Mouse (Mus musculus): ENCODE data around the gene Gm49321.

Gm49321 gene

DNA sequence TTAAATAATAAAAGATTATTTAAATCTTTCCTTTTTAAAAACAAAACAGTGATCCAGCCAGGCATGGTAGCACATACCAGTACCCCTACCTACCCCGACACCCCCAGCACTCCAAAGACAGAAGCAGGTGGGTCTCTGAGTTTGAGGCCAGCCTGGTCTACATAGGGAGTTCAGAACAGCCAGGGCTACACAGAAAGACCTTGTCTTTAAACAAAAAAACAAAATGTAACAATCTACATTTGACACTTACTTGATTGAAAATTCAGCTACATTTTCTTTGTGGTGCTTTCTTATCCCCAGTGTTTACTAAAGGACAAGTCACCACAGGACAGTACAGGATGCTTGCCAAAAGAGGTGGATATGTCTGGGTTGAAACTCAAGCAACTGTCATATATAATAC is at the start of gene Gm49321:
Gene Gm49321, plus strand, starts transcription at position 301 of the 400 bp plus-strand sequence.
- no peak for DNase-seq (ENCODE audit: low spot score)

DNA sequence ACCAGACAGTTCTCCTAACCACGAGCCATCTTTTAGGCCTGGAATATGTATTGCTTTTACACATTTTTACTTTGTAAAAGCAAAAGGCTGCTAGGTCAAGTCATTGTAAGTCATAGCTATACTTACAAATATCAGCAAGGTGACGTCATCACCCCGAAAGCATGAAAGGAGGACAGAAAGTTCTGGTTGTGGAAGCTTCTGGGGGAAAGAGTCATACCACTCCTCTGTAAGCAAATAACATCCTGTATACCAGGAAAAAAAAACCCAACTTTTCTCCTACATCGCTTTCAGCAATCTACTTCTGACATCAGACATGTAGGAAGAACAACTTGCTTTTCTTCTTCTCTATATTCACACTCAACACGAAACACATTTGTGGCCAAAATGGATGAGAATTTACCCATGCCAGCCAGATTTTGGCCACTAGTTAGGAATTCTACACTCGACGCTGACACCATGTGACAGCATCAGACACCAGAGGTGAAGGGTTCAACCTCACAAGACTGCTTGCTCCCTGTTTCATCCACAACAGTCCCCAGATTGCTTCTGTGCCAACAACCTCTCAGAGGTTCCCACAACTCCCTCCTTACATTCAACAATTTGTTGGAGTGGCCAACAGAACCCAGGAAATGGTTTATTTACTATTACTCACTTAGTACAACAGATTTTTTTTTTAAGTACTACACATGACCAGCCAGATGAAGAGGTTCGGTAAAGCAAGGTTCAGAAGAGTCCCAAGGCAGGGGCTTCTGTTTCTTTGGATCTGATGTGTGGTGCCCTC is 49.3 kb upstream of the Gm49321 start:
- no peak for DNase-seq (ENCODE audit: low spot score)

DNA sequence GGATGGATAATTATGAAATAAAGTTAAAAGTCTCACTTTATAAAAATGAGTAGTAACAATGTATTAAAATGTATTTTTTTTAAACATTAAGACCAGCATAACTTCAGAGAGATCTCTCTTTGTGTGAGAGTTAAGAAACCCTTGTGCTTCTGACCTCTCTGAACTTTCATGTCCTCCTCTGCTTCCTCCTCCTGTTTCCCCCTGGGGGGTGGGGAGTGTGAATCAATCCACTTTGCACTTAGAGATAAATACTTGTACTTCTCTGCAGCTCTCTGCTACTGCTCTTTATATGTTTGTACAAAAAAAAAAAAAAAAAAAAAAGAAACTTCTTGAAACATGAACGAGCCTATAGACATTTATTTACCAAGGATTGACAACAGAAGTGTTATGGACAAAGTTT is 47.9 kb upstream of the Gm49321 start:
- DNase-seq (ENCODE audit: low spot score), result no peak

DNA sequence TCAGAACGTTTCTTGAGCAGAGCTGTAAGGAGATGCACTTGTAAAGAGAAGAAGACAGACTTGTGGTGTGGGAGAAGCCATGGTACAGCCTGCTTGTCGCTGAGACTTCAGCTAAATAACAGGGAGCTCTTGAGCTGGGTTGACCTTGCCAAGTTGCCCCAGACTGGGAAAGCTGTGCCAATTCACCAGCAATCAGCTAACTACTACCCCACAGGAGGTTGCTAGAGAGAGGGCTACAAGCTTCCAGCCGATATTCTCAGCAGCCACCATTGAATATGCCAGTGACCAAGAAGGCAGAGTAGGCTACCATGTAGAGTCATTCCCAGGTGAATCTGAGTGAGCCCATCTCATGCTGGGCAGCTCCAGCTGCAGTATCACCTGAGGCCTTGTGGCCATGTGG is 47.4 kb upstream of the Gm49321 start:
- DNase-seq (ENCODE audit: low spot score), result no peak

DNA sequence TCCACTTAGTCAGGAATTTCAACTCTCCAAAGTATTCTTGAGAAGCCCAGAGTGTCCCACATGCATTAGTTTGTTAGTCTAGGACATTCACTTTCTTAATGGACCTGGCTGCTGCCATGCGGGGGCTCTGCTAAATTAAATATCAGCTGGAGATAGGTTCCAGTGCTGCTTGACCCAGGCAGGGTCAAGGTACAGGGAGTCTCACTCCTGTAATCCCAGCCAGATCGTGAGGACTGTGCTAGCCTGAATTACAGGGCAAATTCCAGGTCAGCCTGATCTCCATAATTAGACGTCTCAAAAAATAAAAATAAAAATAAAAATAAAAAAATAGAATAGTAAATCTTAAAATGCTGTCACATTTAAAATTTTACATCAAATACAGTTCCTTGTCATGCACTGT is 44.8 kb upstream of the Gm49321 start:
- no peak for DNase-seq (ENCODE audit: low spot score)

DNA sequence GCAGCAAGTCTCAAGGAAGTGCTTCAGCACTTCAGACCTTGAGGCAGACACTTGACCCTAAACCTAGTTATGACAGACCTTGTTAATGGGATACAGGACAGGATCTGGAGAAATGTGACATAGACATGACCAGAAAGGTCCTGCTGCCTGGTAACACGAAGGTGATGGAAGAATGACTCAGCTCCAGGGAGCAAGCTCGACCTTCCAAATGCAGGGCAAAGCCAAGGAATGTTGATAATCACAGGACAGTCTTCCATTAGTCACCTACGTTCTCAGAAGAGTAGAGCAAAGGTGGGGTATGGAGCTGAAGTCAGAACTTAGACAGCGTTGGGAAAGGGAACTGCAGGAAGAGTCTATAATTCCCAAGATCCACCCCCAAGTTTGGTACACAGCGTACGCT is 42.6 kb upstream of the Gm49321 start:
- DNase-seq (ENCODE audit: low spot score), result no peak

DNA sequence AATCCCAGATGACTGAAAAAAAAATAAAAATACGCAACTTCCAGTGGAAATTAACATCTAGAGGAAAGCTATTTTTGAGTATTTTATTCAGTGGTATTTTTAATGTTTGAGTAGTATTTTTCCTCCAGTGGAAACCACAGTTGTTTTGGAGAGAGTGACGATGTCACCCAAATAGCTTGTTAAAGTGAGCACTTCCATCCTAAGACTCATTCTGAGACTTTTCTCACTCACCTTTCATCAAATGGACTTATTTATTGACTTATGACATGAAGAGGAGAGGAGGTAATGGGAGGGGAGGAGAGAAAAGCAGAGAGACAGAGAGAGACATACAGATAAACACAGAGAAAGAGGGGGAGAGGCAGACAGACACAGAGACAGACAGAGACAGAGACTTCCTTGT is 41.8 kb upstream of the Gm49321 start:
- DNase-seq (ENCODE audit: low spot score), result no peak

DNA sequence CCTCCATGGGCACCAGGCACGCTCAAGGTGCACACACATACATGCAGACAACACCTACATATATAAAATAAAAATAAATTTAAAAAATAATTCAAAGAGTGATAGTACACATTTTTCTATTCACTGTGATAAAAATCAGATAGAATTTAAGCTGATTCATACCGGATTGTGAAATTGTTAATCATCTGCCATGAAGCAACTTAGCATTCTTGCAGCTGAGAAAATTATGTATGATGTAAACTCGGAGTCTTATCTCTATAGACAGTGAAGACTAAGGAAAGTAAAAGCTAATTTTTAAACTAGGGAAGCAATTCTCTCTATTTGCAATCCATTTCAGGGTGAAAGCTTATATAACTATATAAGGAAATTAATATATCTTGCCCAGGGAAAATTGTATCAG is 41.0 kb upstream of the Gm49321 start:
- no peak for DNase-seq (ENCODE audit: low spot score)

DNA sequence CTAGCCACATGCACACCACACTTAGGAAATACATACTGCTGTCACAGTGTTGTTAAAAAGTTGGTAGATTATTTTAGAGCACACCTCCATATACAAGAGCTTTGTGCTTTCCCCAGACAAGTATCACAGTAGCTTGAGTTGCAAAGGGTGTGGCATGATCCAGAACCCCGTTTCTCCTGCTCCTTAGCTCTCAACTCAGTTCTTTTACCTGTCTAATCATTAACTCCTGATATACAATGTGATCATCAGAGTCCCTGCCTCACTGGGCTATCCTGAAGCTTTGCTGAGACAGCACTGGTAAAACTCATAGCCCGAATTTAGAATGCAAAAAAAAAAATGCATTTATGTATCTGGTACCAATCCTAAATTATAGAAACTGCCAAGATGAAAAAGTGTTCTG is 39.2 kb upstream of the Gm49321 start:
- DNase-seq (ENCODE audit: low spot score), result no peak

DNA sequence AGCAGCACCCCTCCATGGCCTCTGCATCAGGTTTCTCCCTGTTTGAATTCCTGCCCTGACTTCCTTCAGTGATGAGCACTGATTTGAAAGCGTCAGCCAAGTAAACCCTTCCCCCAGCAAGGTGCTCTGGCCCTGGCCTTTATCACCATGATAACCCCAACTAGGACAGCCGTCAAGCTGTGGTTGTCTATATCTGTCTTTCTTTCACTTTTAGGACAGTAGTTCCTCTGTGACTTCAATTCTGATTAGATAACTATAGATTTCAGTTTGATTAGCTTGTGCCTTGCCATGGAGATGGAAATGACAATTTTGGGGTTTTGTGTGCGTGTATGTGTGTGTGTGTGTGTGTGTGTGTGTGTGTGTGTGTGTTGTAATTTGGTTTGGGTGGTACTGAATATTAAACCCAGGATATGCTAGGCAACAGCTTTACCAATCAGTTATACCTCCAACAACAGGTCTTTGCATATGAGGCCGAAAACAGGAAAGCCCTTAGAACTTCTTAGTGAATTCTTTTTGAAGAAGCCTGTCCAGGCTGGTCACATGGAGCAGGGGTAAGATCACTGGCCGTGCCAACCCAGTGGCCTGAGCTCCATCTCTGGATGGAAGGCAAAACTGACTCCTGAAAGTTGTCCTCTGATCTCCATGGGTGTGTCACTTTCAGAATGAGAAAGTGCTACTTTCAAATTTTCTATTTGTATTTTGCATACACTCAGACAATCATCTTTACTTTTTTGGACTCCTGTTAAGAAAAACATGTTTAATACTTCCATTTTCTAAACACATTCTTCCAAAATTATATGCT is 33.1 kb upstream of the Gm49321 start:
- DNase-seq (ENCODE audit: low spot score), result no peak

DNA sequence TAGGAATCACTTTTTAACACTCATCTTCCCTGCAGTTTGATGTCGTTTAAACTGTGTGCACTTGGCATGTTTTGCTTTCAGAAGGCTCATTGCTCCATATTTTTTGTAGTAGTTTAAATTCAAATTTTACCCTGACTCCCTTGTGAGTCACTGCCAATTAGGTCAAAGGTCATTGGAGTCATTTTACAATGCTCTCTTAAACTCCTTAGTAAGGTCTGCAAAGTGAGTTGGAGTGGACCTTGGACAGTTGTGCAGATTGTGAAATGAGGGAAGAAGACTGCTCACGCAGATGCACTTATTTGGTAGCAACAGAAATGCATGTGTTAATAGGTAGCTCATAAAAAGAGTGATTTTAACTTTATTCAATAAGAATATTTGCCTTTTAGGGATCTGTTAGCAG is 32.4 kb upstream of the Gm49321 start:
- DNase-seq (ENCODE audit: low spot score), result no peak

DNA sequence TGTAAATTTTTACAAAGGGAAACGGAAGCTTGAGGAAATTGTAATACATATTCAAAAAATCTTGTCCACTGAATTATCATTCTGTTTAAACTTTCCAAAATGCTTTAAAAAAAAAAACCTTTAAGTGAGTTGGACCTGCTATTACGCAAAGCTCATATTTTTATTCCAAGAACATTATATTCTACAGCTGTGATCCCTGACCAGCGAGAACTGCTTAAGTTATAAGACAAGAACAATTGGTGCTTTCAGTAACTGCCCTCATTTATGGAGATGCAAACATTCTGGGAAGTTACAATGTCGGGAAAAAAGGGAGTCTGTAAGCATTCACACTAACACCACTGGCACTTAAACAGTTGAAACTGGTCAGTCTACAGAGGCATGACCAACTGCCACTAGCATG is 31.9 kb upstream of the Gm49321 start:
- no peak for DNase-seq (ENCODE audit: low spot score)

DNA sequence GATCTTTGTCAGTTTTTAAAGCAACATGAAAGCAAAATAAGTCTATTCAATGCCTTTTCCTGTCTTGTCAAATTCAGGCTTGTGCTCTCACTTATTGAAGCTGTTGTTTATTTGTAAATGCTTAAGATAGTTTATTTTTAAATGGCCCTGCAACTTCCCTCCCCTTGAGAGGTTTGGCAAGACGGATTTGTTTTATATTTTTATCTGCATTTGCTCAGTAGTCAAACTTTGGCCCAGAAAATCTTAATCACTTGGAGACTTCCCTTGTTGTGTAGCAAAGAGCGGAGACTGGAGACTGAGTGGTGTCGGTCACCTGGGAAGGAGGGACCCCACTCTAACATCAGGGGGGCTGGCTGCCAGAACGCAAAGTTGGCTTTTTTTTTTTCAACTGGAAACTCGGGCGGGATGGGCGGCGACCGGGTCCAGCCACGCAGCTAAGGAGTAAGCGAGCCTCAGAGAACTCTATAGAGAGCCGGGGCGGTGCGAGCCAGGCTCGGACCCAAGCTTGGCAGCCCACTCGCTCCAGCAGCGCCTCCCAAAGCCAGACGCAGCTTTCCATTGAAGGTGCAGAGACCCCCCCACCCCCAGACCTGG is 30.3 kb upstream of the Gm49321 start:
- no peak for DNase-seq (ENCODE audit: low spot score)

DNA sequence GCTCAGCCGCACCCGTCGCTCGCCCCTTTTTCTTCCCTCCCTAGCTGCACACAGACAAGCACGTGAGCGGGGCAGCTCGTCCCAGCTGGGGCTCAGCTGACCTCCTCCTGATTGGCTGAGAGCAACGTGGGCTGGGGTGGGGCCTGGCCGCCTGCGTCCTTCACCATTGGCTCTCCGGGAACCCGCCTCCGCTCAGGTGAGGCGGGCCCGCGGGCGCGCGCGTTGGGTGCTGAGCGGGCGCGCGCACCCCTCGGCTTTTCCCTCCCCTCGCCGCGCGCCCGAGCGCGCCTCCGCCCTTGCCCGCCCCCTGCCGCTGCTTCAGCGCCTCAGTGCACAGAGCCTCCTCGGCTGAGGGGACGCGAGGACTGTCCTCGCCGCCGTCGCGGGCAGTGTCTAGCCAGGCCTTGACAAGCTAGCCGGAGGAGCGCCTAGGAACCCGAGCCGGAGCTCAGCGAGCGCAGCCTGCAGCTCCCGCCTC is 29.7 kb upstream of the Gm49321 start:
- peak; percentile 98 for DNase-seq (ENCODE audit: low spot score)

DNA sequence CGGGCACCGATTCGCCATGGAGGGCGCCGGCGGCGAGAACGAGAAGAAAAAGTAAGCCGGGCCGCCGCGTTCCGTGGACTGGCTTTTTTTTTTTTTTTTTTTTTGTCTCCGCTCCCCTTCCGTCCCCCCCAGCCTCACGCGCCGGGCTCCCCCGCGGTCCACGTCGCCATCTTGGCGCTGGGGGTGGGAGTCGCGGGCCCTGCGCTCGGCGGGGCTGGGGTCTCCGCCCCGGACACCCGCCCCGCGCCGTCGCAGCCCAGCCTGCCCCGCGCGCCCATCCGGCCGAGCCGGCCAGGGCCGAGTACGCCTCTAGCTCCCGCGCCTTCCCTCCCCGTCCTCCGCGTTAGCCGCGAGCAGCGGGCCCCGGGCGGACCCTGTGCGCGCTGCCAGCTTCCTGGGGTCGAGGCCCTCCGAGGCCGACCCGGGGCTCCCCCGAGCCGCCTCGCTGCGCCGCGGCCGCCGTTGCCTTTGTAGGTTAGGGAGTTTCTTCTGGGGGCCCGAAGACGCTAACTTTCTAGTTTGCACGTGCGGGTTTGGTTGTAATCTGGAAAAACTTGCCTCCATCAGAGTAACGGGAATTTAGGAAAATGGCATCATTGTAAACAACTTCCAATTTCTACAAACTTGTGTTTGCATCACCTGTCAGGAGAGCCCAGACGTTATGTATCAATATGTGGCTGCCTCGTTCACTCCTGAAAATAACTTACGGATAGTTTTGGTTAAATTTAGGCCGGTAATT is 29.0 kb upstream of the Gm49321 start:
- DNase-seq (ENCODE audit: low spot score), result peak; percentile 39

DNA sequence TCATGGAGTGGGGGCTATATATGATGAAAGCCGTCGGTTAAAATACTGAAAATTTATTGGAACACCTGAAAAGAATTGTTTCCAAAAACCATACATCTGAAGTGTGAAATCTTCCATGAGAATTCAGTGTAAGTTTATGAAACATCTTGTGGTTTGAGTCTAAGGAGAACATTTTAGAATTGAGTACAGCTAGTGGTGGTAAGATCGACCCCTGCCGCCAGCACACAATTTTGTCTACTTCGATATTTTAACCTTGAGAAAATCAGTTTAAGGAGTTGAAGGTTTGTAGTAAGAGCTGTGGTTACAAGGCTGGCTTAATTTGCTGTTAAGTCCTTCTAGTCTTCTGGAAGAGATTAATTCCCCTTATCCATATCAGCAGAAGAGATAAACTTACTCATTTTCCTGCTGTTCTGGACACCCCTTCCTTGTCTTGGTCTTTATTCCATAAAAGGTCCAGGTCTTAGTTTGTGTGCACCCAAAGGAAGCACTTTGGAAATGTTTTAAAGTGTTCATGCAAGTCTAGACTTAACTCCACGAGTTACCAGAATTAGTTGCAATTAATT is 28.4 kb upstream of the Gm49321 start:
- no peak for DNase-seq (ENCODE audit: low spot score)

DNA sequence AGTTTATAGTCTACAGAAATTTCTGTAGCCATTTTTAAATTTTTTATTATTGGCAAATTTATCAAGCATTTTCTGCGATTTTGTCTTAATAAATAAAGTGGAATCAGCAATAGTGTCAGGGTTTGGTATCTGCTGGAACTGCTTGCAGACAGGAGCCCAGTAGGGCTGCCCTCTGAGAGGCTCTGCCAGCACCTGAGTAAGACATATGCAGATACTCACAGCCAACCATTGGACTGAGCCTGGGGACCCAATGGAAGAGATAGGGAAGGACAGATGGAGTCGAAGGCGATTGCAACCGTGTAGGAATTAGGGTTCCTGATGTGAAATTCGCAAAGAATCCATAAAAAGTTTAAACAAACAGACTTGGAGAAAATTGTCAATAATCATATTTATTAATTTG is 19.0 kb upstream of the Gm49321 start:
- no peak for DNase-seq (ENCODE audit: low spot score)

DNA sequence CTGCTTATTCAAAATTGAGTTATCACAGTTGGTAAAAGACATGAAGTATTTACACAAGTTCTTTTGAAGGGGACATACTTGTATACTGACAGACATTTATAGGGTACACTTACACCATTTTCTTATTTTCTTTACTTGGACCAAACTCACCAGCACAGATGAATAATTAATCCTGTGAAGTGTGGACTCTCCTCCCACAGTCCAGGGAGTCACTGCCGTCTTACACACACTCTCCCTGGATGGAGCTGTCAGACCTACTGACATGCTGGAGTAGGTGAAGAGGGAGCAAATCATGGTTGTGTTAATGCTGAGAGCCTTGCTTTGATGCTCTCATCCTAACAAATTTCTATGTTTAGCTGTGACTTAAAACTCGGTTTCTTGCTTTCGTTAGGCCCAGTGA is 7.2 kb upstream of the Gm49321 start:
- no peak for DNase-seq (ENCODE audit: low spot score)

DNA sequence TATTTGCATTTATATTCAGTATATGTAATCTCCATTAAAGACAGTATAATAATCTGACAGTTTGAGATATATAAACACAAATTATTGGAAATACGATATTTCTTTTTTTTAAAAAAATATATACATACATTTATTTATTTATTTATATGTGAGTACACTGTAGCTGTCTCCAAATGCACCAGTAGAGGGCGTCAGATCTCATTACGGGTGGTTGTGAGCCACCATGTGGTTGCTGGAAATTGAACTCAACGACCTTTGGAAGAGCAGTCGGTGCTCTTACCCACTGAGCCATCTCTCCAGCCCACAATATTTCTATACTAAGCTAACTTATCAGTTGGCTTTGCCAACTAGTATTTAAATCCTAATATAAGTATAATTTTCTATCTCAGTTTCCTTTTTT is 6.2 kb upstream of the Gm49321 start:
- DNase-seq (ENCODE audit: low spot score), result no peak

DNA sequence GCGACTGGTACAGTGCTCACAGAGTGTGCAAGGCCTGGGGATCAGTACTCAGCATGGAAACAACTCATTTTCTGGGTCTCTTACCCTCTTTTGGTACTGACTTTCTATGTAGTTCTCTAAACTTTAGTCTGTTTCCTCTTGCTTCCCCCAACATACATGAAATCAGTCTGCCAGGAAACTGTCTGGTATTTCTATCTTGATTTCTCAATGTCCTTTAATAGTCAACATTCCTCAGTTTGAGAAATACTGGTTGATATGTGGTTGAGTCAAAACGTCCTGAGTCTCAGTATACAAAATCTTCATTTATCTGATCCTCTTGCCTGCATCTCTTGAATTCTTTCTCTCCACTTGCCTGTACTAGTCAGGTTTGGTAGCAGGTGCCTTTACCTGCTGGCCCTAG is 2.9 kb upstream of the Gm49321 start:
- no peak for DNase-seq (ENCODE audit: low spot score)

DNA sequence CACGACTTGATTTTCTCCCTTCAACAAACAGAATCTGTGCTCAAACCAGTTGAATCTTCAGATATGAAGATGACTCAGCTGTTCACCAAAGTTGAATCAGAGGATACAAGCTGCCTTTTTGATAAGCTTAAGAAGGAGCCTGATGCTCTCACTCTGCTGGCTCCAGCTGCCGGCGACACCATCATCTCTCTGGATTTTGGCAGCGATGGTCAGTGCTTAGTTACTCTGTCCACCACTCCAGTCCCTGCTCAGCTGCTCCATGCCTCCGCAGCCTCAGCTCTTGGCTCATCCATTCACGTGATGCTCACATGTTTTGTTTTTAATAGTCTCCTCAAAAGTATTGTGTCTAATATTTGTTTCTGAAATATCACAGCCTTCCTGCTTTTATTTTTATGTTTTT is 2.1 kb downstream of the Gm49321 start:
- no peak for DNase-seq (ENCODE audit: low spot score)

DNA sequence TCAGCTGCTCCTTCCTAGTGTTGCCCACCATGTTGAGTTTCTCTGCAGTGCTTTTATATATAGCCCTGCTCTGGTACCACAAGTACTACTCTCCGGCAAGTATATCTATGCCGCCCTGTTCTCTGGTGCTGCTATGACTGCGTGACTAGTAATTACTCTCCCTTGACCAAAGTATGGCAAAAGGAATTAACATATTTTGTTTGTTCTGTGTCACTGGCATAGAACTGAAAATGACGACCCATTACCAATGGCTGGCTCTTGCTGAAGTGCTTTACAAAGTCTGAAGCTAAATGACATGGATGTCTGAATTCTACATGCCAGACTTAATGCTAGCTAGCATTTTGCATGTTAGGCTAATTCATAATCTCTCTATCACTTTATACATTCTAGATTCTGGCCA is 11.0 kb downstream of the Gm49321 start:
- DNase-seq (ENCODE audit: low spot score), result no peak
